Mouse (Mus musculus): Measurements from ENCODE around the gene Tnnt2.
A peak's percentile ranks its signal among the peaks of the same experiment; 100 is the strongest.

Tnnt2 gene

GRCm38 (mm10) chr1:135835716-135836483 lies at the start of gene Tnnt2:
TSS of gene Tnnt2 (plus strand) at chr1:135836354.
- DNase-seq (ENCODE audit: extremely low read depth, insufficient read length, low spot score): no peak

- no peak for DNase-seq (ENCODE audit: extremely low read depth, insufficient read length, low spot score)
Measured at GRCm38 (mm10) chr1:135787799-135788198, 48.4 kb upstream of the Tnnt2 start.

- peak; percentile 47 for DNase-seq (ENCODE audit: extremely low read depth, insufficient read length, low spot score)
Measured at GRCm38 (mm10) chr1:135788708-135789107, 47.4 kb upstream of the Tnnt2 start.

GRCm38 (mm10) chr1:135789815-135790214 lies 46.3 kb upstream of the Tnnt2 start:
- DNase-seq (ENCODE audit: extremely low read depth, insufficient read length, low spot score): no peak

- peak; percentile 42 for DNase-seq (ENCODE audit: extremely low read depth, insufficient read length, low spot score)
Measured at GRCm38 (mm10) chr1:135792143-135792939, 43.8 kb upstream of the Tnnt2 start.

- no peak for DNase-seq (ENCODE audit: extremely low read depth, insufficient read length, low spot score)
Measured at GRCm38 (mm10) chr1:135793370-135794215, 42.6 kb upstream of the Tnnt2 start.

GRCm38 (mm10) chr1:135794216-135795134 lies 41.7 kb upstream of the Tnnt2 start:
- DNase-seq (ENCODE audit: extremely low read depth, insufficient read length, low spot score): no peak

- no peak for DNase-seq (ENCODE audit: extremely low read depth, insufficient read length, low spot score)
Measured at GRCm38 (mm10) chr1:135798492-135798891, 37.7 kb upstream of the Tnnt2 start.

GRCm38 (mm10) chr1:135799109-135799627 lies 37.0 kb upstream of the Tnnt2 start:
- DNase-seq (ENCODE audit: extremely low read depth, insufficient read length, low spot score): no peak

- no peak for DNase-seq (ENCODE audit: extremely low read depth, insufficient read length, low spot score)
Measured at GRCm38 (mm10) chr1:135800192-135800950, 35.8 kb upstream of the Tnnt2 start.

- no peak for DNase-seq (ENCODE audit: extremely low read depth, insufficient read length, low spot score)
Measured at GRCm38 (mm10) chr1:135807546-135807945, 28.6 kb upstream of the Tnnt2 start.

GRCm38 (mm10) chr1:135810180-135810579 lies 26.0 kb upstream of the Tnnt2 start:
- DNase-seq (ENCODE audit: extremely low read depth, insufficient read length, low spot score): no peak

GRCm38 (mm10) chr1:135811016-135811646 lies 25.0 kb upstream of the Tnnt2 start:
- peak; percentile 56 for DNase-seq (ENCODE audit: extremely low read depth, insufficient read length, low spot score)

- DNase-seq (ENCODE audit: extremely low read depth, insufficient read length, low spot score): no peak
Measured at GRCm38 (mm10) chr1:135812205-135812604, 23.9 kb upstream of the Tnnt2 start.

GRCm38 (mm10) chr1:135812618-135813017 lies 23.5 kb upstream of the Tnnt2 start:
- no peak for DNase-seq (ENCODE audit: extremely low read depth, insufficient read length, low spot score)

GRCm38 (mm10) chr1:135813071-135813470 lies 23.1 kb upstream of the Tnnt2 start:
- DNase-seq (ENCODE audit: extremely low read depth, insufficient read length, low spot score): no peak

- DNase-seq (ENCODE audit: extremely low read depth, insufficient read length, low spot score): no peak
Measured at GRCm38 (mm10) chr1:135813687-135814395, 22.3 kb upstream of the Tnnt2 start.

- DNase-seq (ENCODE audit: extremely low read depth, insufficient read length, low spot score): no peak
Measured at GRCm38 (mm10) chr1:135814531-135814930, 21.6 kb upstream of the Tnnt2 start.

Data from 3134 (cell line).